Mouse (Mus musculus) hindbrain, embryonic 14.5 days (tissue): Measurements from ENCODE around the gene Cdh4. TPM values are rescaled to one million over a fixed set of nuclear protein-coding genes. Genes with fewer than 3 reads are reported as not detected.
A peak's percentile ranks its signal among the peaks of the same experiment; 100 is the strongest.

Experiments
- ATAC-seq: fragments of 200-750 bp; cut with Nextera tagmentation; 2 replicates; pipeline ENCODE4 v1.8.0; 2017; ENCODE audit warnings: moderate number of reproducible peaks, mild to moderate bottlenecking, moderate TSS enrichment, moderate library complexity; ENCODE audit not compliant: low FRiP score
- DNase-seq: peaks from one replicate; pipeline ENCODE4 v3.0.0-alpha.2; 2015; ENCODE audit warnings: low spot score
- H3K27ac ChIP-seq: fragments of 300-500 bp; sonication (generic); 2 replicates; pipeline ENCODE4 v1.5.1; 2014; ENCODE audit warnings: mild to moderate bottlenecking, moderate library complexity
- H3K27me3 ChIP-seq: fragments of 300-500 bp; sonication (generic); 2 replicates; pipeline ENCODE4 v1.6.1; 2014; ENCODE audit warnings: mild to moderate bottlenecking, low read length, mixed read lengths; ENCODE audit not compliant: control insufficient read depth, insufficient read depth
- H3K36me3 ChIP-seq: fragments of 300-500 bp; sonication (generic); replicated peaks from 2 replicates; pipeline ENCODE4 v1.6.1; 2014; ENCODE audit not compliant: control insufficient read depth, insufficient read depth
- H3K4me1 ChIP-seq: fragments of 300-500 bp; sonication (generic); replicated peaks from 2 replicates; pipeline ENCODE4 v1.6.1; 2014; ENCODE audit warnings: antibody characterized with exemption, low read length, mixed read lengths; ENCODE audit not compliant: control insufficient read depth, insufficient read depth
- H3K4me2 ChIP-seq: fragments of 300-500 bp; sonication (generic); replicated peaks from 2 replicates; pipeline ENCODE4 v1.6.1; 2014; ENCODE audit warnings: mild to moderate bottlenecking, moderate library complexity
- H3K4me3 ChIP-seq: fragments of 300-500 bp; sonication (generic); replicated peaks from 2 replicates; pipeline ENCODE4 v1.5.1; 2014; ENCODE audit warnings: mild to moderate bottlenecking, low read length
- H3K9ac ChIP-seq: fragments of 300-500 bp; sonication (generic); 2 replicates; pipeline ENCODE4 v1.6.1; 2014
- H3K9me3 ChIP-seq: fragments of 300-500 bp; sonication (generic); 2 replicates; pipeline ENCODE4 v1.6.1; 2016; ENCODE audit warnings: low read length; ENCODE audit not compliant: control insufficient read depth
- WGBS: fragments of 180-500 bp; shearing (Covaris S2); extraction: QIAGEN DNeasy Blood & Tissue Kit; methylation state at CpG from one replicate; pipeline ENCODE4 v1.1.7; 2014; 5-methylcytosine and 5-hydroxymethylcytosine counted together
- polyA plus RNA-seq: library from polyadenylated mRNA; unstranded; fragments of >200 nt; fragmentation: Nextera tagmentation; extraction: Ambion mirVana; gene quantifications from 2 replicates; pipeline ENCODE4 v1.2.1, GENCODE M21; 2014

Cdh4 gene
- 32.8 and 36.7 TPM in 2 replicates for polyA plus RNA-seq

DNA sequence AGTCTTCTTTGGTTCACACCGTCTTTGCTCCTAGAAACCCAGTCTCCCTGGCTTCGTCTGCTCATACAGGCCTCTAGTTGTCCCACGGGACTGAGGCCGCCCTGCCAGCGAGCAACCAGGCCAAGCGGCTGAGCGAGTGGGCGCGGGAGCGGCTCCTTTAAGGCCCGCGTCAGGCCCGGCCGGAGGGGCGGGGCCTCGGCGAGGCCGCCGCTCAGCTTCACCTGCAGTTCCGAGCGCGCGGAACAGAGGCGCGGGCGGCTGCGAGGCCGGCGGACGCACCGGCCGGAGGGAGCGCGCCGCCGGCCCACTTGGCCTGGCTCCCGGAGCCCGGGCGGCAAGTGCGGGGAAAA lies at the start of gene Cdh4:
Gene Cdh4, plus strand, starts transcription at position 241 of the 350 bp plus-strand sequence.
- peak; percentile 89 for ATAC-seq
- peak within 1 kb of the TSS; percentile 78 for H3K27ac ChIP-seq
- peak; percentile 77 for DNase-seq
- H3K36me3 ChIP-seq, result no peaks in the 10 kb centered on the region
- under 1% methylated on average over 40 of the region's 40 CpGs for WGBS
- H3K9me3 ChIP-seq, result no peaks in the 10 kb centered on the region
- peaks cover 19% of the 10 kb centered on the region for H3K4me1 ChIP-seq
- peak within 1 kb of the TSS; percentile 85 for H3K9ac ChIP-seq
- H3K4me2 ChIP-seq, result peak within 1 kb of the TSS; percentile 97
- peak within 1 kb of the TSS; percentile 68 for H3K4me3 ChIP-seq
- peaks cover 5% of the 10 kb centered on the region; the same call in 1 of the 2 replicates for H3K27me3 ChIP-seq

DNA sequence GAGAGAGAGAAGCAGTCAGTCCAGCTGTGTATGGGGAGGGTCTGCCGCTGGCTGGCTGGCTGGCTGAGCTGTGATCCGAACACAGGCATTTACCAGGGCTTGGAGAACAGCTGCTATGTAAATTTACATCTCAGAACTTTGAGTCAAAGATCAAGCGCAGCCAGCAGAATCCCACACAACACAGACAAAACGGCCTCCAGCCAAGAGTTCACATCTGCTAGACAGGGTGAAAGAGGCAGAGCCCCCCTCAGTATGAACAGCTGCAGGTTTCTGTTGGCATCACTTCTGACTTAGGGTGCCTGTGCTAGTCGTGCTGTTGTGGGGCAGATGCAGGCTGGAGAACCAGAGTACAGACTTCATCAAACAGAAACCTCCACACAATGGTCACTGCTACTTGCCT lies 46.8 kb upstream of the Cdh4 start:
- Histone ChIP-seq H3K4me1 (no peaks in the 10 kb centered on the region), H3K9me3 (no peaks in the 10 kb centered on the region), H3K27me3 (no peaks in the 10 kb centered on the region), H3K4me3 (no peak overlapping the region), H3K27ac (no peak overlapping the region), H3K4me2 (no peak overlapping the region), H3K36me3 (no peaks in the 10 kb centered on the region), H3K9ac (no peak overlapping the region)
- no peak for ATAC-seq
- WGBS, result 55% methylated on average over 5 of the region's 5 CpGs
- no peak for DNase-seq

DNA sequence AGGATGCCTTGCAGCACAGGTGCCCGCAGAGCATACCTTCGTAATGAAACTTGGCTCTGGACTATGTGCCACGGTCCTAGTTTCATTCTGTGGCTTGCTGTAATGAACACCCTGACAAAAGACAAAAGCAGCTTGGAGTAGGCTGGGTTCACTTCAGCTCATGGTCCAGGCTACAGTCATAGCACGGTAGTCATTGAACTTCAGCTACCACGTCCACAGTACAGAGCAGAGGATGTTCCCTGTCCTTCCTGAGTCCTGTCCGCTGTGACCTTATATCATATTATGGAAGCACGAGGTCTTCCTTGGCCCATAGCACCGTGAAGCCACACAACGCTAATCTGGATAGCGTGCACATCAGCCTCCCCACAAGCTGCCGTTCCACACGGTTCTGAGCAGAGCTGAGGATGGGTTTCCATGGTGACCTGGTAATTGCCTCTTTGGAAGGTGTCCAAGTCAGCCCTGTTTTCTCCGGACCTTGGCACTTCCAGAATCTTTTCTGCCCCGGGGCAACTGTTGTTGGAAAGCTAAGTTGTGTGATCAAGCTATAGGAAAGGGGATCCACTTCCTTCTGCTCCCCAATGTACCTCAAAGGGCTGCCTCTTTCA lies 42.5 kb upstream of the Cdh4 start:
- no peak overlapping the region for H3K4me3 ChIP-seq
- no peaks in the 10 kb centered on the region for H3K4me1 ChIP-seq
- H3K4me2 ChIP-seq, result no peak overlapping the region
- no peaks in the 10 kb centered on the region for H3K36me3 ChIP-seq
- H3K9me3 ChIP-seq, result no peaks in the 10 kb centered on the region
- DNase-seq, result peak; percentile 77
- WGBS, result 63% methylated on average over 14 of the region's 14 CpGs
- H3K27me3 ChIP-seq, result no peaks in the 10 kb centered on the region
- H3K9ac ChIP-seq, result no peak overlapping the region
- peak; percentile 74; the same call in 1 of the 2 replicates for ATAC-seq
- H3K27ac ChIP-seq, result no peak overlapping the region

DNA sequence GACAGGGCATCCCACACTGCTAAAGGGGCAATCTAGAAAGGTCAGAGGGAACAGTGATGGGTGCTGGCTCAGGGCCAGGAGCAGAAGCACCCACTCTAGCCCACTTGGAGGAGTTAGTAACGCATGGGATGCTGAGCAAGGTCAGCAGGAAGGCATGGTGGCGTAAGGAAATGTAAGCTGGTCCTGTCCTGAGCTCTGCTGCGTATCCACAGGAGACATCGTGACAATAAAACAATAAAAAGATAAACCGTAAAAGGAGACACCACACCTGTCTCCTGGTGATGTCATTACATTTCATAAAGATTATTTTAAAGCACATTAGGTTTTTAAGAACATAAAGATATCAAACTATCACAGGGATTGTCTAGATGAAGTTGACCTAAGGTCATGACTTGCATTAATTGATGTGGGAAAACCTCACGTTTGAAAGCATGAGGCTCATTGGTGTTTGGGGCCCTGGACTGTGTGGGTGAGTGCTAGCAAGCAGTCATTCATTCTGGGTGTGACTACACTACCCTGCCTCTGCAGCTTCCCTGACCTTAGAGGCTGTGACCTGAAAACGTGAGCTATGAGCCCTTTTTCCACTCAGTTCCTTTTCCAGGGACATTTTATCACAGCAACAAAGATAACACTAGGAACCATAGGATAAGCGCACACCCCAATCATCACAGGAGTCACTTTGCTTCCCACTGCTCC lies 31.2 kb upstream of the Cdh4 start:
- Histone ChIP-seq H3K4me3 (no peak overlapping the region), H3K9me3 (no peaks in the 10 kb centered on the region), H3K4me1 (no peaks in the 10 kb centered on the region), H3K36me3 (no peaks in the 10 kb centered on the region), H3K9ac (no peak overlapping the region), H3K27me3 (no peaks in the 10 kb centered on the region), H3K27ac (no peak overlapping the region), H3K4me2 (no peak overlapping the region)
- DNase-seq, result no peak
- no peak for ATAC-seq
- WGBS, result 78% methylated on average over 8 of the region's 8 CpGs

DNA sequence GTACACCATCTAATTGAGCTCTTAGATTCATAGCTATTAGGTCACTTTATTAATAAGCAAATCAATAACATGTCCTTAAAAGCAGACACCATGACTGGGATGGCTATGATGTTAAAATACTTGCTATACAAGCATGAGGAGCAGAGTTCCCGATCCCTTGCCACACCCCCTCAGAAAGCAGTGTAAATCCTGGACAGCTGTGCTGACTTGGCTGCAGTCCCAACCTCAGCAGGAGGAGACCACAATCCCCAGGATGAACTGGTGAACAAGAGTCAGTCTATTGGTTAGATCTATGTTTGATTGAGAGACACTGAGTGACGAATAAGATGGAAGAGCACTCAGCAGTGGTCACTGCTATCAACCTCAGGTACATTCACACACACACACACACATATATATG lies 29.3 kb upstream of the Cdh4 start:
- Histone ChIP-seq H3K9ac (no peak overlapping the region), H3K4me2 (no peak overlapping the region), H3K27me3 (no peaks in the 10 kb centered on the region), H3K27ac (no peak overlapping the region), H3K36me3 (no peaks in the 10 kb centered on the region), H3K4me3 (no peak overlapping the region), H3K9me3 (no peaks in the 10 kb centered on the region), H3K4me1 (peaks cover 5% of the 10 kb centered on the region; the same call in 1 of the 2 replicates)
- ATAC-seq (no peak), DNase-seq (no peak)
- 76% methylated on average over 2 of the region's 2 CpGs for WGBS

DNA sequence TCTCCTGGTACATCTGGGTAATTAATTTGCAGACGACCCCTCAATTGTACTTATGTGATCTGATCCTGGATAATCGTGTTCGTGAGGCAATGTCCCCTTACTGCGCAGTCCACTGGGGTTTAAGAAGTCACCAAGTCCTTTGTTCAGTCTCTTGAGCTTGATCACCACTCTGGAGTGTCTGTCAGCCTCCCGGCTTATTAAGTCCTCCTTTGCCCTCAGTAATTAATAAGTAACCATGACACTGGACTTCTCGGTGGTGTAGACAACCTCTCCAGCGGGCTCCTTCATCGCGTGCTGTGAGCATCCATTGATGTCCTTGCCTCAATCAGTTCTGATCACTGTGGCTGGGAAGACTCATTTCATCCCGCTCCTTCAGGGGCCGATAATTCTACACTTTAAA lies 28.0 kb upstream of the Cdh4 start:
- H3K27me3 ChIP-seq, result no peaks in the 10 kb centered on the region
- H3K36me3 ChIP-seq, result no peaks in the 10 kb centered on the region
- no peak overlapping the region for H3K4me3 ChIP-seq
- no peak for ATAC-seq
- 59% methylated on average over 11 of the region's 11 CpGs for WGBS
- no peak overlapping the region for H3K9ac ChIP-seq
- peaks cover 5% of the 10 kb centered on the region; the same call in 1 of the 2 replicates for H3K4me1 ChIP-seq
- DNase-seq, result no peak
- no peaks in the 10 kb centered on the region for H3K9me3 ChIP-seq
- no peak overlapping the region for H3K4me2 ChIP-seq
- H3K27ac ChIP-seq, result no peak overlapping the region

DNA sequence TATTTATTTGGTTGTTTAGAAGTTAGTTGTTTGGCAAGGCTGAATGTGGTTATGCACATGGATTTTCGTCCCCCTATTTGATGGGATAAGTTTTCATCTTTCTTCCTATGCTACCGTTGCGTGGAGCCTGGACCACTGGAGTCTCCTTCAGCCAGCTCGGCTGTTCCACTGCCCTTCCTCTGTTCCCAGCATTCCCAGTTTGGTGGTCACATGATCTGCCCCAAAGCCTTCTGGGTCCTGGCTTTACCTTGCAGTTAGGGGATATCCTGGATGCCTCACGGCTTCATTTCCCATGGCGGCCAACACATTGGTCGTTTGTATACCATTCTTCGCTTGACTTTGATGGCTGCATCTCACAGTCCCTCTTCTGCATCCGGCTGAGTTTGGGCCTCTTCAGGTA lies 27.5 kb upstream of the Cdh4 start:
- ATAC-seq (no peak), DNase-seq (no peak)
- WGBS, result 97% methylated on average over 9 of the region's 9 CpGs
- H3K36me3 ChIP-seq, result no peaks in the 10 kb centered on the region
- H3K4me1 ChIP-seq, result peaks cover 5% of the 10 kb centered on the region; the same call in 1 of the 2 replicates
- H3K9me3 ChIP-seq, result no peaks in the 10 kb centered on the region
- no peak overlapping the region for H3K9ac ChIP-seq
- no peak overlapping the region for H3K27ac ChIP-seq
- no peak overlapping the region for H3K4me2 ChIP-seq
- H3K27me3 ChIP-seq, result no peaks in the 10 kb centered on the region
- H3K4me3 ChIP-seq, result no peak overlapping the region

DNA sequence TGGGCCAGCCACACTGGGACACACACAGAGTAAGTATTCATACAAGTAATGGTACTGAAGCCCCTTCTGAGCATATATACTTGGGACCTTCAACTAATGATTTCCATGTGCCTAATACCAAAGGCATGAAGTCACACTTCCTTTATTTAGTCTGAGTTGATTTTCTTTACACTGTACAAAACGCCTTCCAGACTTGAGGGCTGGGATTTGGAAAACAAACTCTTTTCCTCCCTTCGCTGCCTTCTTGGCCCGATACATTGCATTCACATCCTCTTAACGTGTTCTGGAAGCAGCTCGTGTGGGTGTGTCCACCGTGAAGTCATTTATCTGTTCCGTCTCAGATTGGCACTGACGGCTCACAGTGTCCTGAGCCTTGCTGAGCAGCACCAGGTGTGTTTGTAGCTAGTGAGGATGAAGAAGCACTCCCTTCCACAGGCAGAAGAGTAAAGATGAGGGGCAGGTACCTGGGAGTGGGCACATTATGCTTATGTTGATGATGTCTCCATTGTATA lies 26.3 kb upstream of the Cdh4 start:
- no peak overlapping the region for H3K27ac ChIP-seq
- H3K9ac ChIP-seq, result no peak overlapping the region
- no peaks in the 10 kb centered on the region for H3K27me3 ChIP-seq
- H3K4me2 ChIP-seq, result no peak overlapping the region
- WGBS, result 76% methylated on average over 8 of the region's 8 CpGs
- ATAC-seq, result no peak
- peaks cover 5% of the 10 kb centered on the region; the same call in 1 of the 2 replicates for H3K4me1 ChIP-seq
- no peak for DNase-seq
- no peaks in the 10 kb centered on the region for H3K36me3 ChIP-seq
- no peak overlapping the region for H3K4me3 ChIP-seq
- H3K9me3 ChIP-seq, result no peaks in the 10 kb centered on the region

DNA sequence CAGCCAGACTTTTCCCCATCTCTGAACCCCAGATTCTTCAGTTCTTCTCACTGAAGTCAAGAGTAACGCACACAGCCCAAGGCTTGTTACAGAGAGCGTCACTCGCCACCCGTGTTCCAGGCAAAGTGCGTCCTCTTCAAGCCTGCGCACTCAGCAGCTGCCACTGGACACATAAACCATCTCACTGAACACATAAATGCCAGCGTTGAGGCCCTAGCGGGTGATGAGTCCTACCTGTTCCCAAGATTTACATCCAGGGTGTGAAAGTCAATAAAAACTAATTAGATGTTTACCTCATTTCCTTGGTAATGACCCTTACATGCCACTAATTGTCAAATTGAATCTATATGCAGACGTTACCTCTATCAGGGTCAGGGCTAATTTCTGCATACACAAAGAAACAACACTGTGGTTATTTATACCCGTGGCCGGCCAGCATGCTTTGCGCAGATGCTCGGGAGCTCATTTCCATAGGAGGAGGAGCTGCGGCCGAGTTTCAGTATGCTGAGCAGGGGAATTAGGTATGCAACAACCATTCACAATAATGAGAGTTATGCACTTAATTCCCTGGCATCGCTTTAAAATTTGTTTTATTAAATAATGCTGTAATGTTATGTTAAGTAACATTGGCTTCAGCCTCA lies 25.5 kb upstream of the Cdh4 start:
- Histone ChIP-seq H3K27me3 (no peaks in the 10 kb centered on the region), H3K36me3 (no peaks in the 10 kb centered on the region), H3K4me3 (no peak overlapping the region), H3K9ac (no peak overlapping the region), H3K4me2 (no peak overlapping the region), H3K4me1 (peaks cover 5% of the 10 kb centered on the region; the same call in 1 of the 2 replicates), H3K9me3 (no peaks in the 10 kb centered on the region), H3K27ac (no peak overlapping the region)
- WGBS, result 60% methylated on average over 16 of the region's 16 CpGs
- DNase-seq (no peak), ATAC-seq (no peak)
